Mouse (Mus musculus) limb, embryonic 12.5 days (tissue): ENCODE measurements around the gene Hibch. TPM values are rescaled to one million over a fixed set of nuclear protein-coding genes. Genes with fewer than 3 reads are reported as not detected.

Experiments used
- ATAC-seq: fragments of 200-750 bp; cut with Nextera tagmentation; 2 replicates; pipeline ENCODE4 v1.8.0; 2017; ENCODE audit warnings: low read depth, moderate TSS enrichment; ENCODE audit not compliant: insufficient number of reproducible peaks, insufficient read depth, low FRiP score, low TSS enrichment
- H3K27ac ChIP-seq: fragments of 300-500 bp; sonication (generic); 2 replicates; pipeline ENCODE4 v1.5.1; 2016; ENCODE audit warnings: mild to moderate bottlenecking, moderate library complexity
- H3K27me3 ChIP-seq: fragments of 300-500 bp; sonication (generic); 2 replicates; pipeline ENCODE4 v1.6.1; 2016; ENCODE audit warnings: mild to moderate bottlenecking, moderate library complexity
- H3K36me3 ChIP-seq: fragments of 300-500 bp; sonication (generic); 2 replicates; pipeline ENCODE4 v1.6.1; 2016; ENCODE audit warnings: mild to moderate bottlenecking, moderate library complexity
- H3K4me1 ChIP-seq: fragments of 300-500 bp; sonication (generic); replicated peaks from 2 replicates; pipeline ENCODE4 v1.6.1; 2016
- H3K4me2 ChIP-seq: fragments of 300-500 bp; sonication (generic); 2 replicates; pipeline ENCODE4 v1.6.1; 2016; ENCODE audit warnings: mild to moderate bottlenecking, moderate library complexity
- H3K4me3 ChIP-seq: fragments of 300-500 bp; sonication (generic); replicated peaks from 2 replicates; pipeline ENCODE4 v1.5.1; 2016; ENCODE audit warnings: mild to moderate bottlenecking
- H3K9ac ChIP-seq: fragments of 300-500 bp; sonication (generic); replicated peaks from 2 replicates; pipeline ENCODE4 v1.6.1; 2016; ENCODE audit warnings: mild to moderate bottlenecking, moderate library complexity
- H3K9me3 ChIP-seq: fragments of 300-500 bp; sonication (generic); 2 replicates; pipeline ENCODE4 v1.6.1; 2016; ENCODE audit warnings: mild to moderate bottlenecking, moderate library complexity
- WGBS: fragments of 180-500 bp; shearing (Covaris S2); methylation state at CpG from one replicate; pipeline ENCODE4 v1.1.7; 2016; 5-methylcytosine and 5-hydroxymethylcytosine counted together
- polyA plus RNA-seq: library from polyadenylated mRNA; unstranded; fragments of >200 nt; fragmentation: Nextera tagmentation; extraction: Ambion mirVana; gene quantifications from 2 replicates; pipeline ENCODE4 v1.2.1, GENCODE M21; 2016

The Hibch gene
- polyA plus RNA-seq, 1 experiment from 2014 or later: 26.2 TPM

GRCm38 (mm10) chr1:52953548-52953947 is 108.8 kb downstream of the Hibch start:
- Histone ChIP-seq H3K4me2 (peak overlapping the region; percentile 95), H3K9ac (no peak overlapping the region), H3K9me3 (no peaks in the 10 kb centered on the region), H3K36me3 (no peaks in the 10 kb centered on the region), H3K27me3 (peaks cover 21% of the 10 kb centered on the region), H3K27ac (no peak overlapping the region), H3K4me3 (no peak overlapping the region), H3K4me1 (peaks cover 15% of the 10 kb centered on the region)
- no peak for ATAC-seq
- 11% methylated on average over 4 of the region's 4 CpGs for WGBS

- peaks cover 15% of the 10 kb centered on the region for H3K4me1 ChIP-seq
- ATAC-seq: no peak
- H3K9ac ChIP-seq: no peak overlapping the region
- WGBS: 84% methylated on average over 2 of the region's 2 CpGs
- H3K27ac ChIP-seq: no peak overlapping the region
- no peak overlapping the region for H3K4me2 ChIP-seq
- no peaks in the 10 kb centered on the region for H3K36me3 ChIP-seq
- peaks cover 21% of the 10 kb centered on the region for H3K27me3 ChIP-seq
- no peaks in the 10 kb centered on the region for H3K9me3 ChIP-seq
- no peak overlapping the region for H3K4me3 ChIP-seq
Measured at GRCm38 (mm10) chr1:52954456-52954855, 109.7 kb downstream of the Hibch start.

- no peak overlapping the region for H3K4me2 ChIP-seq
- H3K36me3 ChIP-seq: no peaks in the 10 kb centered on the region
- ATAC-seq: no peak
- H3K9ac ChIP-seq: no peak overlapping the region
- H3K4me1 ChIP-seq: peaks cover 15% of the 10 kb centered on the region
- peaks cover 21% of the 10 kb centered on the region for H3K27me3 ChIP-seq
- H3K27ac ChIP-seq: no peak overlapping the region
- no peak overlapping the region for H3K4me3 ChIP-seq
- 49% methylated on average over 6 of the region's 6 CpGs for WGBS
- no peaks in the 10 kb centered on the region for H3K9me3 ChIP-seq
Measured at GRCm38 (mm10) chr1:52955102-52955501, 110.4 kb downstream of the Hibch start.

GRCm38 (mm10) chr1:52956746-52957145 is 112.0 kb downstream of the Hibch start:
- no peaks in the 10 kb centered on the region for H3K36me3 ChIP-seq
- no peak overlapping the region for H3K27ac ChIP-seq
- no peak overlapping the region for H3K4me2 ChIP-seq
- ATAC-seq: no peak
- 91% methylated on average over 4 of the region's 4 CpGs for WGBS
- H3K4me3 ChIP-seq: no peak overlapping the region
- no peaks in the 10 kb centered on the region for H3K9me3 ChIP-seq
- peaks cover 15% of the 10 kb centered on the region for H3K4me1 ChIP-seq
- no peak overlapping the region for H3K9ac ChIP-seq
- peaks cover 21% of the 10 kb centered on the region for H3K27me3 ChIP-seq

- no peaks in the 10 kb centered on the region for H3K9me3 ChIP-seq
- no peak overlapping the region for H3K4me3 ChIP-seq
- no peak overlapping the region for H3K27ac ChIP-seq
- ATAC-seq: no peak
- H3K4me2 ChIP-seq: no peak overlapping the region
- 82% methylated on average over 6 of the region's 6 CpGs for whole genome bisulfite sequencing
- H3K36me3 ChIP-seq: no peaks in the 10 kb centered on the region
- H3K27me3 ChIP-seq: no peaks in the 10 kb centered on the region
- H3K9ac ChIP-seq: no peak overlapping the region
- no peaks in the 10 kb centered on the region for H3K4me1 ChIP-seq
Measured at GRCm38 (mm10) chr1:52960191-52960590, 115.5 kb downstream of the Hibch start.

- Histone ChIP-seq H3K4me1 (no peaks in the 10 kb centered on the region), H3K9ac (no peak overlapping the region), H3K4me3 (no peak overlapping the region), H3K9me3 (no peaks in the 10 kb centered on the region), H3K27ac (no peak overlapping the region), H3K27me3 (no peaks in the 10 kb centered on the region), H3K4me2 (no peak overlapping the region), H3K36me3 (no peaks in the 10 kb centered on the region)
- WGBS: 82% methylated on average over 2 of the region's 2 CpGs
- ATAC-seq: no peak
Measured at GRCm38 (mm10) chr1:52963097-52963496, 118.4 kb downstream of the Hibch start.

GRCm38 (mm10) chr1:52964581-52964980 is 119.9 kb downstream of the Hibch start:
- no peak overlapping the region for H3K9ac ChIP-seq
- H3K4me3 ChIP-seq: no peak overlapping the region
- no peak overlapping the region for H3K27ac ChIP-seq
- H3K27me3 ChIP-seq: no peaks in the 10 kb centered on the region
- H3K4me2 ChIP-seq: no peak overlapping the region
- H3K36me3 ChIP-seq: no peaks in the 10 kb centered on the region
- H3K4me1 ChIP-seq: no peaks in the 10 kb centered on the region
- 73% methylated on average over 8 of the region's 8 CpGs for WGBS
- ATAC-seq: no peak
- no peaks in the 10 kb centered on the region for H3K9me3 ChIP-seq

Other genes with a start within 250 kb of the Hibch start
- gene Nemp2, start 214.2 kb upstream of the Hibch start, polyA plus RNA-seq: 11.9 and 13.7 TPM in 2 replicates
- 0.79 and 1.2 TPM in 2 replicates for gene Mfsd6, start 117.5 kb upstream of the Hibch start, polyA plus RNA-seq
- 21.0 and 21.9 TPM in 2 replicates for gene Inpp1, start 27.2 kb upstream of the Hibch start, polyA plus RNA-seq
- 1.4 and 2.0 TPM in 2 replicates for gene 1700019D03Rik, start 175.2 kb downstream of the Hibch start, polyA plus RNA-seq
- gene Mstn, start 216.7 kb downstream of the Hibch start, polyA plus RNA-seq: 6.7 and 7.0 TPM in 2 replicates